Mouse (Mus musculus): Measurements from ENCODE around the gene Ampd3.

GRCm38 (mm10) chr7:110742022-110742421 is 26.0 kb upstream of the Ampd3 start:
- no peak for TF ChIP-seq CTCF (IDR thresholded peaks at IDR 0.05; ENCODE audit: extremely low read depth, insufficient read length, insufficient replicate concordance, low read depth, low read length)
- no peak for TF ChIP-seq POLR2A (IDR thresholded peaks at IDR 0.05; ENCODE audit: low read depth, low read length)

Data from small intestine, adult 2 months (tissue).